Mouse (Mus musculus): ENCODE measurements around the gene Txndc8. TPM values are rescaled to one million over a fixed set of nuclear protein-coding genes. Genes with fewer than 3 reads are reported as not detected.

Gene Txndc8
- total and polyA plus RNA-seq, 3 experiments, result not detected

GRCm38 (mm10) chr4:57991425-57991824 lies 17.5 kb downstream of the Txndc8 start:
- intact Hi-C loops (cut with DNase I), result no loop called here
- H3K4me3 ChIP-seq, result no peak overlapping the region
- no peak for TF ChIP-seq EP300 (IDR thresholded peaks at IDR 0.05; ENCODE audit: insufficient read depth, low read depth, low read length)
- TF ChIP-seq CTCF (IDR thresholded peaks at IDR 0.05), result no peak
- TF ChIP-seq POLR2A (IDR thresholded peaks at IDR 0.05; ENCODE audit: insufficient read depth, low read depth, low read length), result no peak
- no peaks in the 10 kb centered on the region for H3K27me3 ChIP-seq (ENCODE audit: control insufficient read depth, insufficient read depth, low read length)
- no peak overlapping the region for H3K9ac ChIP-seq (ENCODE audit: low read depth, low read length)
- H3K27ac ChIP-seq, result no peak overlapping the region
- no peaks in the 10 kb centered on the region for H3K4me1 ChIP-seq (ENCODE audit: control insufficient read depth, insufficient read depth, low read length)
- H3K36me3 ChIP-seq (ENCODE audit: control insufficient read depth, insufficient read depth, low read length), result no peaks in the 10 kb centered on the region
- no peak for DNase-seq
- H3K79me2 ChIP-seq (replicated peaks; ENCODE audit: control insufficient read depth, insufficient read depth, low read length), result no peaks in the 10 kb centered on the region
- 81% methylated on average over 1 of the region's 1 CpGs for WGBS

GRCm38 (mm10) chr4:57974400-57975117 lies 34.4 kb downstream of the Txndc8 start:
- WGBS, result 83% methylated on average over 6 of the region's 6 CpGs
- Histone ChIP-seq H3K79me2 (replicated peaks; ENCODE audit: control insufficient read depth, insufficient read depth, low read length) (no peaks in the 10 kb centered on the region), H3K36me3 (ENCODE audit: control insufficient read depth, insufficient read depth, low read length) (no peaks in the 10 kb centered on the region), H3K4me3 (no peak overlapping the region), H3K27me3 (ENCODE audit: control insufficient read depth, insufficient read depth, low read length) (no peaks in the 10 kb centered on the region), H3K4me1 (ENCODE audit: control insufficient read depth, insufficient read depth, low read length) (no peaks in the 10 kb centered on the region), H3K9ac (ENCODE audit: low read depth, low read length) (no peak overlapping the region), H3K27ac (no peak overlapping the region)
- intact Hi-C loops (cut with DNase I), result no loop called here
- TF ChIP-seq POLR2A (IDR thresholded peaks at IDR 0.05; ENCODE audit: insufficient read depth, low read depth, low read length) (no peak), CTCF (IDR thresholded peaks at IDR 0.05) (no peak), EP300 (IDR thresholded peaks at IDR 0.05; ENCODE audit: insufficient read depth, low read depth, low read length) (no peak)
- DNase-seq, result no peak

GRCm38 (mm10) chr4:57973592-57974268 lies 35.2 kb downstream of the Txndc8 start:
- WGBS, result 77% methylated on average over 6 of the region's 6 CpGs
- no peak for DNase-seq
- no peaks in the 10 kb centered on the region for H3K36me3 ChIP-seq (ENCODE audit: control insufficient read depth, insufficient read depth, low read length)
- H3K79me2 ChIP-seq (replicated peaks; ENCODE audit: control insufficient read depth, insufficient read depth, low read length), result no peaks in the 10 kb centered on the region
- TF ChIP-seq POLR2A (IDR thresholded peaks at IDR 0.05; ENCODE audit: insufficient read depth, low read depth, low read length), result no peak
- TF ChIP-seq EP300 (IDR thresholded peaks at IDR 0.05; ENCODE audit: insufficient read depth, low read depth, low read length), result no peak
- no peak for TF ChIP-seq CTCF (IDR thresholded peaks at IDR 0.05)
- intact Hi-C loops (cut with DNase I), result no loop called here
- no peak overlapping the region for H3K9ac ChIP-seq (ENCODE audit: low read depth, low read length)
- no peaks in the 10 kb centered on the region for H3K27me3 ChIP-seq (ENCODE audit: control insufficient read depth, insufficient read depth, low read length)
- no peaks in the 10 kb centered on the region for H3K4me1 ChIP-seq (ENCODE audit: control insufficient read depth, insufficient read depth, low read length)
- no peak overlapping the region for H3K27ac ChIP-seq
- H3K4me3 ChIP-seq, result no peak overlapping the region

- intact Hi-C loops (cut with DNase I), result no loop called here
- DNase-seq, result no peak
- no peak for TF ChIP-seq EP300 (IDR thresholded peaks at IDR 0.05; ENCODE audit: insufficient read depth, low read depth, low read length)
- no peak for TF ChIP-seq CTCF (IDR thresholded peaks at IDR 0.05)
- no peak for TF ChIP-seq POLR2A (IDR thresholded peaks at IDR 0.05; ENCODE audit: insufficient read depth, low read depth, low read length)
- H3K4me3 ChIP-seq, result no peak overlapping the region
- H3K27ac ChIP-seq, result no peak overlapping the region
- H3K9ac ChIP-seq (ENCODE audit: low read depth, low read length), result no peak overlapping the region
- H3K27me3 ChIP-seq (ENCODE audit: control insufficient read depth, insufficient read depth, low read length), result no peaks in the 10 kb centered on the region
- H3K36me3 ChIP-seq (ENCODE audit: control insufficient read depth, insufficient read depth, low read length), result no peaks in the 10 kb centered on the region
- no peaks in the 10 kb centered on the region for H3K79me2 ChIP-seq (replicated peaks; ENCODE audit: control insufficient read depth, insufficient read depth, low read length)
- H3K4me1 ChIP-seq (ENCODE audit: control insufficient read depth, insufficient read depth, low read length), result no peaks in the 10 kb centered on the region
Measured at GRCm38 (mm10) chr4:57970285-57970684, 38.6 kb downstream of the Txndc8 start.

- no peak for DNase-seq
- no peaks in the 10 kb centered on the region for H3K79me2 ChIP-seq (replicated peaks; ENCODE audit: control insufficient read depth, insufficient read depth, low read length)
- H3K4me1 ChIP-seq (ENCODE audit: control insufficient read depth, insufficient read depth, low read length), result no peaks in the 10 kb centered on the region
- H3K9ac ChIP-seq (ENCODE audit: low read depth, low read length), result no peak overlapping the region
- no peak overlapping the region for H3K4me3 ChIP-seq
- no peaks in the 10 kb centered on the region for H3K36me3 ChIP-seq (ENCODE audit: control insufficient read depth, insufficient read depth, low read length)
- no peak overlapping the region for H3K27ac ChIP-seq
- intact Hi-C loops (cut with DNase I), result no loop called here
- no peak for TF ChIP-seq EP300 (IDR thresholded peaks at IDR 0.05; ENCODE audit: insufficient read depth, low read depth, low read length)
- TF ChIP-seq POLR2A (IDR thresholded peaks at IDR 0.05; ENCODE audit: insufficient read depth, low read depth, low read length), result no peak
- no peak for TF ChIP-seq CTCF (IDR thresholded peaks at IDR 0.05)
- H3K27me3 ChIP-seq (ENCODE audit: control insufficient read depth, insufficient read depth, low read length), result no peaks in the 10 kb centered on the region
- WGBS, result 44% methylated on average over 3 of the region's 3 CpGs
Measured at GRCm38 (mm10) chr4:57967195-57967594, 41.7 kb downstream of the Txndc8 start.

- TF ChIP-seq CTCF (IDR thresholded peaks at IDR 0.05) (no peak), EP300 (IDR thresholded peaks at IDR 0.05; ENCODE audit: insufficient read depth, low read depth, low read length) (no peak), POLR2A (IDR thresholded peaks at IDR 0.05; ENCODE audit: insufficient read depth, low read depth, low read length) (no peak)
- Histone ChIP-seq H3K79me2 (replicated peaks; ENCODE audit: control insufficient read depth, insufficient read depth, low read length) (no peaks in the 10 kb centered on the region), H3K27ac (no peak overlapping the region), H3K4me1 (ENCODE audit: control insufficient read depth, insufficient read depth, low read length) (no peaks in the 10 kb centered on the region), H3K9ac (ENCODE audit: low read depth, low read length) (no peak overlapping the region), H3K36me3 (ENCODE audit: control insufficient read depth, insufficient read depth, low read length) (no peaks in the 10 kb centered on the region), H3K27me3 (ENCODE audit: control insufficient read depth, insufficient read depth, low read length) (no peaks in the 10 kb centered on the region), H3K4me3 (no peak overlapping the region)
- DNase-seq, result no peak
- 96% methylated on average over 4 of the region's 4 CpGs for WGBS
- intact Hi-C loops (cut with DNase I), result no loop called here
Measured at GRCm38 (mm10) chr4:57965516-57965915, 43.4 kb downstream of the Txndc8 start.

All from heart, adult 2 months (tissue).